Mouse (Mus musculus) testis, postnatal 10 days (tissue): ENCODE results near the gene Ece1.
"Not testable (repeated sequence)": the region's sequence is repeated elsewhere in the genome, so short reads cannot be mapped to it uniquely, and the experiment has no call there.

Experiments
- DNase-seq: peaks from one replicate; pipeline ENCODE4 v3.0.0; 2021; ENCODE audit warnings: low spot score

Gene Ece1

GRCm38 (mm10) chr4:137941871-137942781 is 80.1 kb downstream of the Ece1 start:
- no peak for DNase-seq

GRCm38 (mm10) chr4:137942782-137943486 is 80.9 kb downstream of the Ece1 start:
- no peak for DNase-seq

GRCm38 (mm10) chr4:137943540-137943939 is 81.5 kb downstream of the Ece1 start:
- no peak for DNase-seq

- no peak for DNase-seq
Measured at GRCm38 (mm10) chr4:137945376-137945775, 83.3 kb downstream of the Ece1 start.

GRCm38 (mm10) chr4:137946419-137946818 is 84.4 kb downstream of the Ece1 start:
- DNase-seq: no peak

GRCm38 (mm10) chr4:137952840-137953239 is 90.8 kb downstream of the Ece1 start:
- peak; percentile 94 for DNase-seq

- DNase-seq: no peak
Measured at GRCm38 (mm10) chr4:137954184-137954583, 92.1 kb downstream of the Ece1 start.

- no peak for DNase-seq
Measured at GRCm38 (mm10) chr4:137954926-137955396, 92.9 kb downstream of the Ece1 start.

GRCm38 (mm10) chr4:137956260-137956659 is 94.2 kb downstream of the Ece1 start:
- no peak for DNase-seq

- no peak for DNase-seq
Measured at GRCm38 (mm10) chr4:137959889-137960665, 98.0 kb downstream of the Ece1 start.

GRCm38 (mm10) chr4:137960757-137961156 is 98.7 kb downstream of the Ece1 start:
- DNase-seq: peak; percentile 65

GRCm38 (mm10) chr4:137962643-137963350 is 100.8 kb downstream of the Ece1 start:
- DNase-seq: no peak

- DNase-seq: no peak
Measured at GRCm38 (mm10) chr4:137963431-137963830, 101.4 kb downstream of the Ece1 start.

- peak; percentile 94 for DNase-seq
Measured at GRCm38 (mm10) chr4:137963881-137964584, 102.0 kb downstream of the Ece1 start.

GRCm38 (mm10) chr4:137964585-137964930 is 102.5 kb downstream of the Ece1 start:
- no peak for DNase-seq

GRCm38 (mm10) chr4:137968203-137968602 is 106.2 kb downstream of the Ece1 start:
- peak; percentile 71 for DNase-seq

GRCm38 (mm10) chr4:137970623-137971199 is 108.7 kb downstream of the Ece1 start:
- not testable (repeated sequence) for DNase-seq

GRCm38 (mm10) chr4:137974856-137975432 is 112.9 kb downstream of the Ece1 start:
- DNase-seq: not testable (repeated sequence)

- not testable (repeated sequence) for DNase-seq
Measured at GRCm38 (mm10) chr4:137979066-137979644, 117.1 kb downstream of the Ece1 start.

- no peak for DNase-seq
Measured at GRCm38 (mm10) chr4:137982869-137983268, 120.8 kb downstream of the Ece1 start.
